Mouse (Mus musculus) embryo, embryonic 9.5 days (tissue): ENCODE measurements around the gene Cryl1.

ENCODE experiments used
- DNase-seq: peaks from one replicate; pipeline ENCODE4 v3.0.0-alpha.2; 2017; ENCODE audit errors: extremely low spot score

Gene Cryl1

GRCm38 (mm10) chr14:57234711-57235110 lies 163.6 kb downstream of the Cryl1 start:
- no peak for DNase-seq

GRCm38 (mm10) chr14:57230264-57231015 lies 167.9 kb downstream of the Cryl1 start:
- no peak for DNase-seq
